Mouse (Mus musculus) lung, adult 18-20 months (tissue): ENCODE data around the gene Pdlim7.

Source experiments
- DNase-seq, 2 experiments: peaks; one replicate each; pipeline ENCODE4 v3.0.0; 2022; ENCODE audit warnings: mixed read lengths in 2 of 2

The Pdlim7 gene

DNA sequence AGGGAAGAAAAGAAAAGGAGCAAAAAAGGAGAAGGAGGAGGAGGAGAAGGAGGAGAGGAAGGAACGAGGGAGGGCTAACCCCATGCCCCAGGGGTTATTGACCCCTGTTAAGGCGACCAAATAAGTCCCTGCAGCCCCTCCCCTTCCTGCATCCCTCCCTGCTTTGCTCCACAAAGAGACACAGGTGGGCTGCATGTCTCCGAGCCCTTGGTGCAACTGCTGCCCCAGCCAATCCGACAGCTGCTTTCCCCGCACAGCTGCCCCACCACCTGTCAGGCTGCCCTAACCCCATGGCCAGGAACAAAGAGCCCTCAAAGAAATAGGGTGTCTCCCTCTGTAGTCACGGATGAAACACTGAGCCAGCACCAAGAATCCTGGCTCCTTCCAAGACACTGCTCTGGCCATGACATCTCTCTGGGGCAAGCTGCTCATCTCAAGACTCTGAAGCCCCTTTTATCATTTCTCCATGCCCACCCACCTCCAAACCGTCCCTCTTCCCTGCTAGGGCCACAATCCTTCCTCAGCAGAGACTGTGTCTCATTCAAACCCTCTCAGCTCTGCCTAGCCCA, 28.9 kb downstream of the Pdlim7 start:
- no peak for DNase-seq

DNA sequence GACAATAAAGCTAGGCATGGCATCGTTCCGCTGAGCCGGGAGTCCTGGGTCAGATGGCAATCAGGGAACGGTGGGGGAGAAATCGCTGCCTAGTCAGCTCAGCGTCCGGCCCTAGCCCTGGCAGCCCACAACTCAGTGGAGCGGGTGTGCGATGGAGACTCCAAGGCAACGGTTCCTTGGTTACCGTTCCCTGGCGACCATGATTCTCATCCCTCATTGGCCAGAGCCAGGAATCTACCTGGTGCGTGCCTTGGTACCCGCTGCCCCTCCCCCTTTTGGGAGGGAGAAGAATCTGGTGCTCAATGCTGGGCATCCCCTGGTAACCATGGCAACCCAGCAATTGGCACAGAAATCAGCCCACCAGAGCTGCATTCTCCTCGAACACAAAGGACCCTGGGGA, 29.9 kb downstream of the Pdlim7 start:
- DNase-seq = no peak

DNA sequence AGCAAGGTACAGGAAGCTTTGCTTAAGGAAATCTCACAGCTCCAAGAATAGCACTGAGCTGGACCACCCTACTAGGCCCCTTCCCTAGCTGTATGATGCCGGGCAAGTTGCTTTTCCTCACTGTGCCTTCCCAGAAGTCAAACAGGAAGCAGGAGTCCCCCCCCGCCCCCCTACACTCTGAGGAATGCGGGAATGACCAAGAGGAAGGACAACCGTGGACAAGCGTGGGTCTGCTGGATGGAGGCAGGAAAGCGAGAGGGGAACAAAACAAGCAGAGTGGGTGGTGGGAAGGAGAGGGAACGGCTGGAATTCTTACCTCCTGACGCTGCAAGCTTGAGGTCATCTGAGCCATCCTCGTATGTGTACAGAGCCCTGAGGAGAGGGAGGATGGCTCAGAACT, 30.4 kb downstream of the Pdlim7 start:
- DNase-seq = no peak

DNA sequence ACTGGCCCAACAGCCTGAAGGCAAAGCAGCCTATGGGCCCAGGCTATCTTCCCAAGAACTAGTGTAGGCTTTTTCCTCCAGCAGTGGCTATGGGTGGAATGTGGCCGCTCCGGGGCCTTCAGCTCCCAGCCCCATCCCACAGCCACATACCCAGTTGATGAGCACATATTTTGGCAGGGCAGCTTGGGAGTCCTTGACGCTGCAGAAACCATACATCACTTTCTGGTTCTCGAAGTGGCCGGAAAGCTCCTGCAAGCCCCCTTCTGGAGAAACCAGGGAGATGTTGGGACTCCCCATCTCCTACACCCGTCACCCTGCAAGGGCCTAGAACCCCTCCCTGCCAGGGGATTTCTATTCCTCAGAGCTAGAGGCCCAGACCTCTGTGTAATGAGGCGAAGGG, 30.9 kb downstream of the Pdlim7 start:
- peak in 1 of 2 experiments; percentile 25 for DNase-seq

DNA sequence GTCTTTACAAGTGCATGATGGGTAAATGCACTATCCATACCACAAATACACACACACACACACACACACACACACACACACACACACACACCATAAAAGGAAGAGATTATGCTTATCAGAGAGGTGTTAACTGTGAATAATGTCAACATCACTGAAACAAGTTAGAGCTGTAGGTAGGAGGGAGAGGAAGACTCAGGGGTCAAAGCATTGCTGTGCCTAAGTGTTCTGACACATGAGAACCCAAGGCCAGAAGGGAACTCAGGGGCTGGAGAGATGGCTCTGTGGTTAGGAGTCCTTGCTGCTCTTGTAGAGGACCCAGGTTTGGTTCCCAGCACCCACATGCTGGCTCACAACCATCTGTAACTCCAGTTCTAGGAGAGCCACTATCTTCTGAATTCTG, 33.5 kb downstream of the Pdlim7 start:
- DNase-seq = no peak

DNA sequence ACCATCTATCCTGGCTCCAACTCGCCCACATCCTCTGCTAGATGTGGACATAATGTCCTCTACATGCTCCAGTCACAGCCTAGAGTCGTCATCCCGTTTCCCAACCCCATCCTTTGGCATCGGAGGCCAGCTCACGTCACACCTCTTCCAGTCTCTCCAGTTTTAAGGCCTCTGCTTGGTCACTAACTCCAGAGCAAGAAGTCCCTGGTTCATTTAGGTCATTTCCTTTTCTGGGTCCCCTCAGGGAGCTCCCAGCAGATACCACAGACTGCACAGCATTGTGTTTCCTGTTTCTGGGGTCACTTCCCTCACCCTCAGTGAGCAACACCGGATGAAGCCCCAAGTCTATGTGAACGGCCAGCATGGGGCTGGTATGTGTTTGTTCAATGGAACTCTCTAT, 34.5 kb downstream of the Pdlim7 start:
- no peak for DNase-seq

DNA sequence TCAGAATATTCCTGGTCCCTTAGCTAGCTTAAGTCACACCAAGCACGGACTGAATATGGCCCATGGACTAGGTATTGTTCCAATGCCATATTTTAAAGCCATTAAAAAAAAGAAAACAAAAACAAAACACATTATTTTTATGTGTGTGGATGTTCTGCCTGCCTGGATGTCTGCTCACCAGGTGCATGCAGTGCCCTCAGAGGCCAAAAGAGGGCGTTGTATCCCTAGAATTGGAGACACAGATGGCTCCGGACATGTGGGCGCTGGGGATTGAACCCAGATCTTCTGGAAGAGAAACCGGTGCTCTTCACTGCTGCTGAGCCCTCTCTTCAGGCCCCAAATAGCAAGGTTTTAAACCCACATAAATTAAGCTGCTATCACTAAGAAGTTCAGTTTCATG, 35.4 kb downstream of the Pdlim7 start:
- no peak for DNase-seq

DNA sequence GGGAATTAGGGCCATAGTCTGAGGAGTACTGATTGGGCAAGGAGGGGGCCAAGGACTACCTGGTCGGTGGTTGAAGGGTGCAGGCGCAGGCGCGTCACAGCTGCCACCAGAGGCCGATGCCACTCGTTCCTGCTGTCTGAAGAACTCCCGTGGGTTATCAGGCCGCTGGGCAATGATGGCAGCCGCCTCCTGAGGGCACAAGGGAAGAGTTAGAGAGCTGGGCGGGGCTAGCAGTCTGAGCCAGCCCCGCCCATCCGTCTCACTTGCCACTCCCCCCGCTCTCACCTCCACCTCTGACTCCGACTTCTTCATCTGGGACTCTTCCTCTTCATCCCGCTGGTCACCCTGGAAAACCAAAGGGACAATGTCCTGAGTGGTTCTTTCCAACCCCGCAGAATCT, 36.0 kb downstream of the Pdlim7 start:
- DNase-seq = no peak

DNA sequence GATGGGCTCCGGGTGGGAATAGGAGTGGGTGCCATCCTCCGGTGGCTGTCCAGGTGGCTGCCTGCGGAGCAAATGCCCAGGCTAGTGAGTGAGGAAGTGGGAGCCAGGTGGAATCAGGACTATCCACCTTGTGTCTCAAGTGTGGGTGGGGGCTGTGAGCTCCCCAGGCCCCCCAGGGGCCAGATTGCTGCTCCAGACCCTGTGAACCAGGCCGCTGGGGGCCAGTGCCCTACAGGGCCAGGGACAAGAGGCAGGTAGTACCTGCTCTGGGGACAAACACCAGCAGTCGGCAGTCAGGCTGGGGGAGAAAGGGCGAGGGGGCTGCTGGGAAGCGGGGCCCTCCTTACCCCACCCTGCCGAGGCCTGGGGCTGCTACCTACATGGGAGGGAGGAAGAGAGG, 37.2 kb downstream of the Pdlim7 start:
- DNase-seq = no peak

DNA sequence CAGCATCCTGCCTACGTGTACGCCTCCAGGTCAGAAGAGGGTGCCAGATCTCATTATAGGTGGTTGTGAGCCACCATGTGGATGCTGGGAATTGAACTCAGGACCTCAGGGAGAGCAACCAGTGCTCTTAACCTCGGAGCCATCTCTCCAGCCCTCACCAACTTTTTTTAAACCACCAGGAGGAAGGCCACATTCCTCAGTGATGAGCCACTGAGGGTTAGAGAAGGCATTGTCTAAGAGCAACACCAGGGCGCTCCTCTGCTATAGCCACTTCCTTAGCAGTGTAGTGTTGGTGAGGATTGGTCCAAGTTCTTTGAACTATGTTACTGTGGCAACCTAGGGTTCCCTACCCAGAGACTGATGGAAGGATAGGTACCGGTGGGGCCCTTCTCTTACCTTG, 37.7 kb downstream of the Pdlim7 start:
- DNase-seq = no peak

DNA sequence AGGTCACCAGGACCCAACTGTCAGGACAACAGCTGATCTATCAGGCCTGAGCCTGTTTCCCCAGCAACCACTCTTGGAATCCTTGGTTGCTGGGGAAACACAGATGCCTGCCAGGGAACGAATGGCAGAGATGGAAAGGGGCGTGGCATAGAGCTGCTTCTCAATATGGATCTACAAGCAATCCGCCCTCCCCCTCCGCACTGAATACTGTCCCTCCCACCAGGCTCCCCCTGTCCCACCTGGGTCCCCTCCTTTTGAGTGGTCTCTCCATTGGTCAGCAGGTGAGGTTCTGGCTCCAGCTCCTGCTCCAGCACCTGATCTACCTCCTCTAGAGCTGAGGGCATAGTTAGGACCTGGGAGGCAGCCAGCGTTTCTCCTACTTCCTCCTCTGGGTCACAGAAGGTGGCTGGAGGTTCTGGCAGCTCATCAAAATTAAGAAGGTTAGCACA, 38.8 kb downstream of the Pdlim7 start:
- peak; percentile 49 to 52 for DNase-seq

DNA sequence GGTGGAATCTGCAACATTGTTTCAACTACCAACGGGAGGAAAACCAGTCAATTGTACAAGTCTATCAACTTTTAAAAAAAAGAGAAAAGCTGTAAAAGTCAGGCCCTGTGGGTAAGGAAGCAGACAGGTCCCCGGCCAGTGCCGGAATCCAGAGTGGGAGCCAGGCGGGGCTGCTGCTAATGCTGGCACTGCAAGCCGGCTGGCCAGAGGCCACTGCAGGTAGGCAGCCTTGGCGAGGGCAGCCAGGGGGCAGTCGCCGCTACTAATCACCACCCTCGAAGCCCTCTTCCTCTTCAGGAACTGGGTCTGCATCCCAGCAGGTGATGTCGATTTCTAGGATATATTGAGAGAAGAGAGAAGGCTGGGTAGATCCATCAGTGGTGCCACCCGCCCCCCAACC, 39.5 kb downstream of the Pdlim7 start:
- DNase-seq = no peak

DNA sequence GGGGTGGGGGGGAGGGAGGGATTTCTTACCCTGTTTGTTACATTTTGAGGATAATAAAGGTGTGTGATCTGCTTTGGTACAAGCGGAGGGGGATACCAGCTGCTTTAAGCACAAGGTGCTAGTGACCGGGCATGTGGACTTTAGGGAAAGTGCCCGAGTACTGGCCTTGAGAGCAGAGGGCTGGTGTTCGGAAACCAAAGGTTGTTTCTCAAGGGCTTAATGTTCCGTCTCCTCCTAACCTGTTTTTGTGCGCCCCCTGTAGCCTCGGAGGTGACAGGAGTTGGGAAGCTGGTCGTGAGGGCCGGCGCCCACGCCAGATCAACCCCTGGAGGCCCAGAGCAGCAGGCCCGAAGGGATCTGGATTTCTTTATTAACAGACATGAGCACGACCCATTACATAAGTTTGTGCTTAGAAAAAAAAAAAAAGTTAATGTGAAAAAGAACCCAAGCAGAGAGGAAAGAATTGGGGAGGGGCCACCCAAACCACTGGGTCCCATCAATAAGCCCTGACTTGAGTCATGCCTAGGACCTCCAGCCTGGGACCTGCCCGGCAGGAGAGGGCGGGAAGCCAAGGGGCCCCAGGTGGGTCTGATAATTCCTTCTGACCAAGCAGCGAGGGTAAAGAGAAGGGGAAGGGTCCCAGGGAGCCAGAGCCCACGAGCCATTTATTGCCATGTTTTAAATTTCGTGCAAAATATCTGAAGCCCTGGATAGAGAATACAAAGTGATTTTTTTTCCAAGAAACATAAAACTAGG, 40.2 kb downstream of the Pdlim7 start:
- DNase-seq = no peak

DNA sequence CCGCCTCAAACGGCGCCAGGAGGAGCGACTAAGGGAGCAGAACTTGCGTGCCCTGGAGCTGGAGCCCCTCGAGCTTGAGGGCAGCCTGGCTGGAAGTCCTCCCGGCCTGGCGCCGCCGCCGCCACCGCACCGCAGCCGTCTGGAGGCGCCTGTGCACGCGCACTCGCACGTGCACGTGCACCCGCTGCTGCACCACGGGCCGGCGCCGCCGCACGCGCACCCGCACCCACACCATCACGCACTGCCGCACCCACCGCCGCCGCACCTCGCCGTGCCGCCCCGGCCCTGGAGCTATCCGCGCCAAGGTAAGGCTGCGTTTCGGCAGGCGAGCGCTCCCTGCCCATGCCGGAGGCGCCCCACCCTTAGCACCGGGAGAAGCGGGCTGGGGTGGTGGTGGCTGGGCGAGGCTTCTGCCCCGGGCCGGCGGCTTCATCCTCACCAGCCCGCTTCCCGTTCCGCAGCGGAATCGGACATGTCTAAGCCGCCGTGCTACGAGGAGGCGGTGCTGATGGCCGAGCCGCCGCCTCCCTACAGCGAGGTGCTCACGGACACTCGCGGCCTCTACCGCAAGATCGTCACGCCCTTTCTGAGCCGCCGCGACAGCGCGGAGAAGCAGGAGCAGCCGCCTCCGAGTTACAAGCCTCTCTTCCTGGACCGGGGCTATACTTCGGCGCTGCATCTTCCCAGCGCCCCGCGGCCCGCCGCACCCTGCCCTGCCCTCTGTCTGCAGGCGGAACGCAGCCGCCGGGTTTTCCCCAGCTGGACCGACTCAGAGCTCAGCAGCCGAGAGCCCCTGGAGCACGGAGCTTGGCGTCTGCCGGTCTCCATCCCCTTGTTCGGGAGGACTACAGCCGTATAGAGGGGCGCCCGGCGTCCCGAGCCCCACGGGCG, 41.1 kb downstream of the Pdlim7 start:
- DNase-seq = peak; percentile 41 to 47

DNA sequence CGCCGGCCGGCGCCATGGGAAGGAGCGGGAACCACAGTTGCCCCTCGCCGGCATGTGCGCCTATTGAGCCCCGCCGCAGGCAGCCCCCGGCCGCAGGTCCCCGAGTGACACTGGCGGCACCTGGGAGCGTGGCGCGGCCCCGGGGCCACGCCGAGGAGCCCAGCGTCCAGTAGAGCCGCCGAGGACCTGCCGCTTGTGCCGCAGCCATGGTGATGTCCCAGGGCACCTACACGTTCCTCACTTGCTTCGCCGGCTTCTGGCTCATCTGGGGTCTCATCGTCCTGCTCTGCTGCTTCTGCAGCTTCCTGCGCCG, 41.7 kb downstream of the Pdlim7 start:
- DNase-seq = no peak

DNA sequence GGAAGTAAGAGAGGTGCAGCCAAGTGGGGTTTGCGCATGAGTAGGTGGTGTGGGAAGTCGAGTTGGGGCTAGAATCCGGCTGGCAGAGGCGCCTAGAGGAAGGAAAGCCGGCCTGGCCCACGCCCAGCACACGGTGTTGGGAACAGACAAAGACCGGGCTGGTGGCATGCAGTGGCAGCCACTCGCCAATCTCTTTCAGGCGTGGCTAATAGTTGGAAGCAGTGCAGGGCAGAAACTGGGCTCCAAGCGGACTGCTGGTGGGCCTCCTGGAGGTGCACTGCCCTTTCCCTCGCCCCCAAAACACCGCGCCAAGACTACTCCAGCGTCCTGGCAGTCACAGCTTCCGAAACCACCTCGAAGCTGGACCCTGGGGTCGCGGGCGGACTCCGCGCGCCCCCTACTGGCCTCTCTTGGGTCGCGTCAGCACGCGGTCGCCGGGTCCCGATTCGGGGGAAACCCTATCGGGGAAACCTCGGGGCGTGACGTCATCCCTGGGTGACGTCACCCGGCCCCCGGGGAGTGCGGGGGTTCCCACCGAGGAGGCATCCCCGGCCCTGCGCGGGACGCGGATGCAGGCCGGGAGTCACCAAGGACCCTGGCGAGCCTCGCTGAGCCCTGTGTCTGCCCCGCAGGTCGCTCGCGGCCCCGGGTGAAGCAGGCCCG, 42.2 kb downstream of the Pdlim7 start:
- peak; percentile 80 to 87 for DNase-seq

DNA sequence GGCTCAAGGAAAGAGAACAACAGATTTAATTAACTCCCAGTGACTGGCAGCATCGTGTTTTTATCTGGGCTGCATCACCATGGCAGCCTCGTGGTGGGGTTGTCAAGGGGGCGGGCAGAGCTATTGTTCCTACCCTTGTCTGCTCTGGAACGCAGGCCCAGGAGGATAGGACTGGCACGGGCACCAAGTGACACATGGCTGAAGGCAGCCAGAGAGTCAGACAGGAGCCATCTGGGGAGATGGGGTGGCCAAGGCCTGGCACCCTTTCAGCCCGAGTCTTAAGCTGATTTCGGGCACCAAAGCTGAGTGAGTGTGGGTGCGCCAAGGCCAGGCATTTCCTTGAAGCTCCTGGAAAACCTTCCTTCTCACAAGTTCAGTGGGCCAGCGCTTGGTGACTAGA, 43.1 kb downstream of the Pdlim7 start:
- no peak for DNase-seq

DNA sequence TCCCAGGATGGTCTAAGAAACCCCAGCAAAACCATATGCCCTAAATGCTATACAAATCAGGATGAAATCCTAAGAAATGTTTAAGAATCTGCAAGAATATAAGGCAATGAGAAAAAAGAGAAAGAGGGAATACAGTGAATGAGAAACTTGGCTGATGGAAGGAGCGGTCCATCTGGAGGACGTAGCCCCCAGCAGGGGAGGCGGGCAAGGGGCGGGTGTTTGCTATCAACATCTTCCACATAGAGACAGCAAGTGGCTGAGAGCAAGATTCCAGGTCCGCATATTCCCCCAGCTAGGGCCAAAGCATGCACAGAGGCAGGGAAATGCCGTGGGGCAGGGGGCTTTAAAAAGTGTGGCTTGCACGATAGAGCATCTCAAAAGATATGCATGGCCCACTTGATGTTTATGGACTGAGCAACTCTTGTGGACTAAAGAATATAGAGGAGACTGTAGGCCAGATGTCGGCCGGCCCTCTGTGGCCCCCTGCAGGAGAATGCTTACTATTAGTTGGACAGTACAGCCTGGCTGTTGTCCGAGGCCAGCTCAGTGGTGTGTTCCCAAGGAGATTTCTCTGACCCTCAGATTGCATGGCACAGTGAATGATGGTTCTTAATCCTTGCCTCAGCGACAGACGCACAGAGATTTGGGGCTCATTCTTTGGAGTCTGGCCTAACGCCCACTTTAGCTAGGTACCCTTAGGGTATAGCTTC, 44.5 kb downstream of the Pdlim7 start:
- DNase-seq = no peak

DNA sequence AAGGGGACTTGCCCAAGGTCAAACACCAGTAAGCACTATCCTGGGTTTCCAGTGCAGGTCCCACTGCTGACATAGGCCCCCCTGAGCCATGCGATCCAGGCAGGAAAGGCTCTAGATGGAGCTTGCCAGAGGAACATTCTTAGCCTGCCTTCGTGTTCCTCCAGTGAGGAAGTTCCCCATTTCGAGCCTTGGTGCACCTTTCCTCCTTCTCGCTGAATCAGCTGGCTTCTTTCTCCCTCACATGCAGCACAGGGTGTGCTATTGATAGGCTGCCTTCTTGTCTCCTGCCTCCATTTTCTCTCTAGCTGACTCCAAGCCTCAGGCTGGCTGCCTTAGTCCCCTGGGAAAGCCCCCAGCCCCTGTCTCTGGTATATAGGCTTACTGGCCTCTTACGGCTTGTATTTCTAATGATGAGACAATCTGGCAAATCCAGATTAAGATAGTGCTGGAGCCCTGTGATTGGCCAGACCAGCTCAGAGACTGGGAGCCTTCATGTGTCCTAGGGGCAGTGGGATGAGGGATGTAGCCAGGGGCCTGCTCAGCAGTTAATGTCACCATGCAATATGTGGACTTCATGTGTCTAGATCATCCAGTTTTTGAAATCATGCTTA, 47.5 kb downstream of the Pdlim7 start:
- DNase-seq = no peak

DNA sequence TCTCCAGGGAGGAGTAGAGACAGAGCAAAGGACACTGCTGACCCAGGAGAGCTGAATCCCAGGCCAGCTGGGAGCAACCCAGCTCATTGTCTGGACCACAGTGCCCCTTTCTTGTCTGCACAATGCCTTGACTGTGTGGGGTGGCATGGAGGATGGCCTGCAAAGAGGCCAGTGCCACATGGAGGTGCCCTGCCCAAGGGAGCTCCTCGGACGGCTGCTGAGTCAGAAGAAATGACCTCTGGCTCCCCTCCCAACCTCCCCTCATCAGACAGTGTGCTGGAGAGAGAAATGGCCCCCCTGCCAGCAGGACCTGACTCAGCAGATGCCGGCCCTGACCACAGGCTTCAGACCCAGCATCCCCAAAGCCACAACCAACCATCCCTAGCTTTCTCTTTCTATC, 48.3 kb downstream of the Pdlim7 start:
- no peak for DNase-seq

DNA sequence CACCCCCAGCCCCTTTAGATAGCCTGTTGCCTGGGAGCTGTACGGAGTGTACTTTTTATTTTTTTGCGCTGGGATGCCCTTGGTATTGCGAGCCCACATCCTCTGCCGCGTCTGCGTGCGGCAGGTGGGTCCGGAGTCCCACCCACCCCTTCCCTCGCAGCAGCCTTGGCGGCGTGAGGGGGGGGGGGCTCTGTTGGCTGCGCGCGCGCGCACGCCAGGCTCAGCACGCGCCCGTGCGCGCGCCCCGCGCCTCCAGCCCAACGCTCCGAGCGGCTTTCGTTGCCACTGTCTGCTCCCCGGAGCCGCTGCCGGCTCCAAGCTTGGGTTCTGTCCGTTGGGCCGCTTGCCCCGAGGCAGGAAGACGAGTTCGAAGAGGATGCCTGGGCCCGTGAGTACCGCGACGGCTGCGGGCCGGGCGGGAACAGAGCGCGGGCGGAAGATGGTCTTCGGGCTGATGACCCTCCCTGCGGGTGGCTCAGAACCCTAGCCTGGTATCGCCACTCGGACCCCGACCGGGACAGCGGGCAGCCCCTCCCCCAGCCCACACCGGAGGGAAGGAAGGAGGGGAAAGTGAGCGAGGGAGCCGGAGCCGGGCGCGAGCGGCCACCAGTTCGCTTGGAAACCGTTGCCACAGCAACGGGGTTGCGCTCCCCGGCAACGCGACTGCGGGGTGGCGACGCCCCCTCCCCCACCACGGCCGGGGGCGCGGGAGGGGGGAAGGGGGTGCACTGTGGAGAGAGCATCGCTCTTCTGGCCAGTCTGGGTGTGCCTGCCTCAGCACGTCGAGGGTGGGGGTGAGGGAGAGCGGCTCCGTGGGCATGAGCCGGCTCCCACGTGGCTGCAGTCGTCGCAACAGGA, 49.2 kb downstream of the Pdlim7 start, which contains the start of gene Prr7:
Gene Prr7 (plus strand): TSS at position 241 of the 858 bp plus-strand sequence.
- peak; percentile 27 to 33 for DNase-seq
